Mouse (Mus musculus): Measurements from ENCODE around the gene Grifin.

- TF ChIP-seq CTCF (conservative IDR thresholded peaks at IDR 0.05; ENCODE audit: low read length): no peak
- no peak for TF ChIP-seq NANOG (IDR thresholded peaks at IDR 0.05; ENCODE audit: borderline replicate concordance, low read length)
Measured at GRCm38 (mm10) chr5:140564896-140565295, at the start of gene Grifin.
